27 mouse cellular contexts compared by ENCODE assay signal in genomic region chr1:183611966-183612694, GRCm38 (mm10).
DNase-seq lines count a peak whose midpoint lies in the region; ATAC-seq lines count a peak whose summit lies in the region.
"Had no signal": no experiment of that assay in that cellular context is flagged by ENCODE, and none has a peak within 500 bp of the region (broad histone marks: within the 10 kb centered on the region; RNA-seq: fewer than 3 reads in every experiment).

No protein-coding gene starts in this region.

- ATAC-seq in heart, embryonic 11.5 days (replicated peaks; ENCODE audit: insufficient number of reproducible peaks, low FRiP score, low TSS enrichment) = no peak
- ATAC-seq in embryonic facial prominence, embryonic 15.5 days (ENCODE audit: insufficient number of reproducible peaks, low FRiP score, low TSS enrichment, low read depth) = no peak
- peak; percentile 61; the same call in 1 of the 2 replicates for ATAC-seq in limb, embryonic 12.5 days (ENCODE audit: insufficient number of reproducible peaks, insufficient read depth, low FRiP score, low TSS enrichment, low read depth)
- ATAC-seq in forebrain, embryonic 14.5 days = no peak
- ATAC-seq: forebrain, embryonic 13.5 days; liver, postnatal 0 days; midbrain, embryonic 13.5 days had no signal

- H3K27me3 ChIP-seq in heart, embryonic 11.5 days (ENCODE audit: control insufficient read depth, insufficient read depth, low read length) = no peaks in the 10 kb centered on the region
- no peaks in the 10 kb centered on the region for H3K27me3 ChIP-seq in embryonic facial prominence, embryonic 15.5 days
- no peaks in the 10 kb centered on the region for H3K27me3 ChIP-seq in limb, embryonic 12.5 days
- no peaks in the 10 kb centered on the region for H3K27me3 ChIP-seq in forebrain, embryonic 14.5 days (replicated peaks; ENCODE audit: control insufficient read depth, insufficient read depth, low read length)
- H3K27me3 ChIP-seq: forebrain, embryonic 13.5 days; hindbrain, embryonic 15.5 days; midbrain, embryonic 13.5 days; neural tube, embryonic 13.5 days had no signal

- no peak overlapping the region for H3K4me2 ChIP-seq in heart, embryonic 11.5 days
- no peak overlapping the region for H3K4me2 ChIP-seq in embryonic facial prominence, embryonic 15.5 days (replicated peaks)
- H3K4me2 ChIP-seq in limb, embryonic 12.5 days = no peak overlapping the region
- H3K4me2 ChIP-seq in forebrain, embryonic 14.5 days (ENCODE audit: low read length) = no peak overlapping the region
- H3K4me2 ChIP-seq: forebrain, embryonic 13.5 days; hindbrain, embryonic 15.5 days; liver, embryonic 11.5 days; midbrain, embryonic 13.5 days; neural tube, embryonic 13.5 days had no signal

- H3K9ac ChIP-seq in heart, embryonic 11.5 days (ENCODE audit: low read depth, low read length) = no peak overlapping the region
- H3K9ac ChIP-seq in embryonic facial prominence, embryonic 15.5 days = no peak overlapping the region
- H3K9ac ChIP-seq in limb, embryonic 12.5 days (replicated peaks) = no peak overlapping the region
- H3K9ac ChIP-seq in forebrain, embryonic 14.5 days (ENCODE audit: low read length) = no peak overlapping the region
- H3K9ac ChIP-seq: forebrain, embryonic 13.5 days; hindbrain, embryonic 15.5 days; liver, postnatal 0 days; midbrain, embryonic 13.5 days; neural tube, embryonic 13.5 days had no signal

- no peak overlapping the region for H3K4me3 ChIP-seq in heart, embryonic 11.5 days (ENCODE audit: low read depth, low read length)
- no peak overlapping the region for H3K4me3 ChIP-seq in embryonic facial prominence, embryonic 15.5 days (replicated peaks)
- no peak overlapping the region for H3K4me3 ChIP-seq in limb, embryonic 12.5 days (replicated peaks)
- H3K4me3 ChIP-seq in forebrain, embryonic 14.5 days (ENCODE audit: low read depth, low read length) = no peak overlapping the region
- H3K4me3 ChIP-seq: forebrain, embryonic 13.5 days; gastrocnemius, adult 2 months; hindbrain, embryonic 10.5 days; hindbrain, embryonic 15.5 days; layer of hippocampus, adult 2 months; left cerebral cortex, adult 2 months; midbrain, embryonic 13.5 days; neural tube, embryonic 13.5 days had no signal

- H3K36me3 ChIP-seq in heart, embryonic 11.5 days (ENCODE audit: control insufficient read depth, insufficient read depth, low read length) = no peaks in the 10 kb centered on the region
- no peaks in the 10 kb centered on the region for H3K36me3 ChIP-seq in embryonic facial prominence, embryonic 15.5 days
- no peaks in the 10 kb centered on the region for H3K36me3 ChIP-seq in limb, embryonic 12.5 days
- no peaks in the 10 kb centered on the region for H3K36me3 ChIP-seq in forebrain, embryonic 14.5 days (ENCODE audit: control insufficient read depth, insufficient read depth, low read length)
- H3K36me3 ChIP-seq: hindbrain, embryonic 10.5 days; hindbrain, embryonic 15.5 days; midbrain, embryonic 13.5 days; neural tube, embryonic 13.5 days had no signal

- 74% methylated on average over 8 of the region's 8 CpGs for WGBS in heart, embryonic 11.5 days (ENCODE audit: insufficient replicate concordance)
- 28% methylated on average over 8 of the region's 8 CpGs for WGBS in embryonic facial prominence, embryonic 15.5 days
- WGBS in limb, embryonic 12.5 days = 40% methylated on average over 8 of the region's 8 CpGs
- 77% methylated on average over 8 of the region's 8 CpGs for WGBS in forebrain, embryonic 14.5 days

- DNase-seq in heart, adult 11 months = peak; percentile 34
- DNase-seq in NIH3T3 (ENCODE audit: low read depth) = peak; percentile 87
- no peak for DNase-seq in forebrain, embryonic 14.5 days (ENCODE audit: low spot score)
- no peak for DNase-seq in cerebellum, postnatal 36 days
- no peak for DNase-seq in urinary bladder, postnatal 10 days (ENCODE audit: low spot score)
- DNase-seq: adrenal gland, postnatal 14 days; cerebellum, adult 11 months; cerebellum, adult 9-10 months; gastrocnemius, adult 2 months; heart, postnatal 14 days; kidney, adult 9 months; kidney, postnatal 36 days; liver, postnatal 0 days; lung, postnatal 36 days; right cerebral cortex, postnatal 4 days; thymus, postnatal 4 days had no signal

- no peaks in the 10 kb centered on the region for H3K4me1 ChIP-seq in heart, embryonic 11.5 days (ENCODE audit: control insufficient read depth, insufficient read depth, low read length)
- peaks cover 21% of the 10 kb centered on the region for H3K4me1 ChIP-seq in embryonic facial prominence, embryonic 15.5 days
- peaks cover 24% of the 10 kb centered on the region for H3K4me1 ChIP-seq in limb, embryonic 12.5 days (replicated peaks)
- no peaks in the 10 kb centered on the region for H3K4me1 ChIP-seq in forebrain, embryonic 14.5 days (ENCODE audit: control insufficient read depth, insufficient read depth, low read length)
- H3K4me1 ChIP-seq: forebrain, embryonic 13.5 days; hindbrain, embryonic 10.5 days; hindbrain, embryonic 15.5 days had no signal

- no peak overlapping the region for H3K27ac ChIP-seq in heart, embryonic 11.5 days (ENCODE audit: low read depth, low read length)
- peak overlapping the region; percentile 17; the same call in 1 of the 2 replicates for H3K27ac ChIP-seq in embryonic facial prominence, embryonic 15.5 days (replicated peaks)
- peak overlapping the region; percentile 31; the same call in 1 of the 2 replicates for H3K27ac ChIP-seq in limb, embryonic 12.5 days
- no peak overlapping the region for H3K27ac ChIP-seq in forebrain, embryonic 14.5 days (ENCODE audit: low read depth, low read length)
- H3K27ac ChIP-seq: forebrain, embryonic 13.5 days; gastrocnemius, adult 2 months; hindbrain, embryonic 10.5 days; hindbrain, embryonic 15.5 days; layer of hippocampus, adult 2 months; left cerebral cortex, adult 2 months; midbrain, embryonic 13.5 days; neural tube, embryonic 13.5 days had no signal

- no peaks in the 10 kb centered on the region for H3K9me3 ChIP-seq in heart, embryonic 11.5 days (replicated peaks; ENCODE audit: control insufficient read depth, low read length)
- no peaks in the 10 kb centered on the region for H3K9me3 ChIP-seq in embryonic facial prominence, embryonic 15.5 days (replicated peaks)
- no peaks in the 10 kb centered on the region for H3K9me3 ChIP-seq in limb, embryonic 12.5 days
- H3K9me3 ChIP-seq in forebrain, embryonic 14.5 days (replicated peaks; ENCODE audit: control insufficient read depth, low read length) = no peaks in the 10 kb centered on the region
- H3K9me3 ChIP-seq: forebrain, embryonic 13.5 days; hindbrain, embryonic 10.5 days; hindbrain, embryonic 15.5 days; midbrain, embryonic 13.5 days; neural tube, embryonic 13.5 days had no signal

Comparison
In these comparisons a context has a peak if more than half of its experiments do, and no peak if none do; other contexts are left out.
1. DNase-seq: peak in heart, adult 11 months (single experiment) and NIH3T3 (single experiment); none in forebrain, embryonic 14.5 days (single experiment), cerebellum, postnatal 36 days (0 of 2) and urinary bladder, postnatal 10 days (single experiment).
2. H3K27ac ChIP-seq: peak in embryonic facial prominence, embryonic 15.5 days (single experiment) and limb, embryonic 12.5 days (single experiment); none in heart, embryonic 11.5 days (single experiment) and forebrain, embryonic 14.5 days (single experiment).